Mouse (Mus musculus) spleen, adult 2 months (tissue): ENCODE measurements at regions not wholly inside any gene's neighbourhood (a gene's known extent, or its start where the extent isn't known, plus 50 kb on each side); places are given as distances from the start of the nearest gene placed in this dataset.

ENCODE experiments used
- DNase-seq, 2 experiments: peaks; one replicate each; pipeline versions ENCODE4 v3.0.0 to v3.0.0-alpha.2; 2012 to 2021; ENCODE audit warnings: low spot score in 2 of 2, low read depth in 1 of 2
- H3K27ac ChIP-seq: fragments of 200-500 bp; 2 replicates; pipeline ENCODE4 v1.5.1; 2012; ENCODE audit warnings: low read length, inconsistent platforms; ENCODE audit not compliant: insufficient read depth
- H3K27me3 ChIP-seq: fragments of 200-500 bp; 2 replicates; pipeline ENCODE4 v1.6.1; 2012; ENCODE audit warnings: mild to moderate bottlenecking, moderate library complexity, low read length, inconsistent platforms; ENCODE audit not compliant: control insufficient read depth, insufficient read depth
- H3K36me3 ChIP-seq: fragments of 200-500 bp; 2 replicates; pipeline ENCODE4 v1.6.1; 2012; ENCODE audit warnings: mild to moderate bottlenecking, low read length, inconsistent platforms; ENCODE audit not compliant: control insufficient read depth, insufficient read depth
- H3K4me1 ChIP-seq: fragments of 200-500 bp; 2 replicates; pipeline ENCODE4 v1.6.1; 2011; ENCODE audit warnings: inconsistent platforms; ENCODE audit not compliant: control insufficient read depth, insufficient read depth, insufficient read length
- H3K4me3 ChIP-seq: fragments of 200-500 bp; 2 replicates; pipeline ENCODE4 v1.5.1; 2011; ENCODE audit warnings: mild to moderate bottlenecking, inconsistent platforms; ENCODE audit not compliant: insufficient read depth, insufficient read length; ENCODE audit errors: extremely low read depth
- CTCF ChIP-seq: fragments of 200-500 bp; IDR thresholded peaks from 2 replicates; pipeline ENCODE4 v1.5.1; 2011; ENCODE audit warnings: mild to moderate bottlenecking, inconsistent platforms; ENCODE audit not compliant: insufficient read depth, insufficient read length, insufficient replicate concordance; ENCODE audit errors: extremely low read depth
- POLR2A ChIP-seq: fragments of 200-500 bp; IDR thresholded peaks from 2 replicates; pipeline ENCODE4 v1.6.1; 2011; ENCODE audit warnings: low read depth, low read length, inconsistent platforms
- WGBS: fragments of 180-500 bp; shearing (Covaris S2); methylation state at CpG from one replicate; pipeline ENCODE4 v1.1.7; 2018; 5-methylcytosine and 5-hydroxymethylcytosine counted together

DNA sequence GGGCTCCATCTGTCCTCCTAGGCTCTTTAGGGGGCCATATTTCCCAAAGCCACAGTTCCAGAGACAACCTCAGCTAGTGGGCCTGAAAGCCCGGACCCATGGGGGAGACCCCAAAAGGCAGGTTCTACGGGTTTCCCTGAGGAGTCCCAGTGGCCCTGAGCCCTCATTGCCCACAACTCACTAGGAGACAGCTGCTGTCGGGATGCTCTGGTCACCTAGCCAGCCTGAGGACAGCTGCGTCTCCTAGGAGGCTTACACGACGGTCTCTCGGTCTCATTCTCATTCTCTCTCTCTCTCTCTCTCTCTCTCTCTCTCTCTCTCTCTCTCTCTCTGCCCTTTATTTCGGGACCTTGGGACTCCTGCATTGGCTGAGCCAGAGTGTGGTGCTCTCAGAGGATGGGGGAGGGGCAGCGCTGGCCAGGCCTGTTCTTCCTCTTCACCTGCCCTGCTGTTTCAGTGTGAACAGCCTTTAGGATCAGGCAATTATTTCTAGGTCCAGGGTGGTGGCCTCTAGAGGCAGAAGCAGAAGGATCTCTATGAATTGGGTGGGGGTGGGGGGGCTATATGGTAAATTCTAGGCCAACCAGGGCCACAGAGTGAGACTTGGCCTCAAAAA lies 66.1 kb upstream of the Gm11733 start:
- Histone ChIP-seq H3K4me3 (no peak overlapping the region), H3K27me3 (peaks cover 8% of the 10 kb centered on the region; the same call in 1 of the 2 replicates), H3K4me1 (peaks cover 6% of the 10 kb centered on the region; the same call in 1 of the 2 replicates), H3K27ac (no peak overlapping the region), H3K36me3 (no peaks in the 10 kb centered on the region)
- no peak for TF ChIP-seq CTCF
- TF ChIP-seq POLR2A, result no peak
- 79% methylated on average over 9 of the region's 9 CpGs for WGBS
- DNase-seq, result no peak

DNA sequence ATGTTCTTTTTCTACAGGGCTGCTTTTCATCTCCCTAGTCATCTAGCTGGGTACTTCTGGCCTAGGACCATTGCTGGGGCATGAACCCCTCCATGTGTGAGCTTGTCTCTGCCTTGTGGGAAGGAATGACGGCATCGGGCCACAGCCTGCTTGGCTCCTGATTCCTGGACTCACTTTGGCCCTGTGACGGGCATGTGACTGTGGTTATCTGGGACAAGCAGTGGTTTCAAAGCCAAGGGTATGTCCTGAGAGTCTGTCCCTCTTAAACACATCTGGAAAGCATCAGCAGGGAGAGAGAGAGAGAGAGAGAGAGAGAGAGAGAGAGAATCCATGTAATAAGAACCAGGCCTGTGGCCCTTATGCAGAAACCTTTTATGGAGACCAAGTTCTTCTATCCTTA lies 65.2 kb upstream of the Gm11733 start:
- no peak for TF ChIP-seq POLR2A
- TF ChIP-seq CTCF, result no peak
- no peak overlapping the region for H3K27ac ChIP-seq
- H3K36me3 ChIP-seq, result no peaks in the 10 kb centered on the region
- peaks cover 4% of the 10 kb centered on the region; the same call in 1 of the 2 replicates for H3K4me1 ChIP-seq
- no peak for DNase-seq
- 93% methylated on average over 3 of the region's 3 CpGs for WGBS
- no peak overlapping the region for H3K4me3 ChIP-seq
- peaks cover 8% of the 10 kb centered on the region; the same call in 1 of the 2 replicates for H3K27me3 ChIP-seq

DNA sequence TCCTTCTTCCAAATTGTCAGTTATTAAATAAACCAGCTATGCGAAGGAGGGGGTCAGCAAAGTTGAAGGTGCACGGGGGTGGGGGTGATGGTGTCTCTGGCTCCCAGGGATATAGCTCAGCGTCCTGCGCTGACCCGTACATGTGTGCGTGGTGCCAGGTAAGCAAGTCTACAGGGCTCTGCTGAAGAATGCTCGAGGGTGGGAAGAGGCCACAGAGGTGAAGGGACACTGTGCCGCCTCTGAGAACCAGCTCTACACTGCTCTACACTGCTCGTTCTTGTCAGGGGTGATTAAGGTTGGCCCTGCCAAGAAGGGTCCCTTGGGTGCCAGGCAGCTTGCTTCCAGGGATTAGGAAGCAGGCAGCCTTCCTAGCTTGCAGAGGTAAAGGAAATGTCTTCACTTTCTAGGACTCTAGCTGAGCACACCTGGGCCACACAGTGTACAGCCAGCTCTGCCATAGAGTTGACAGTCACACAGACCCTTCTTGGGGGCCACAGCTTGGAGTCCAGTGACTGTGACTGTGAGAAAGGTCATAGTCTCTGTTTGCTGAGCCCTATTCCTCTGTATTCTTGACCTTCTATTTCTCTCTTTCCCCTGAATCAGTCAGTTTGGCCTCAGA lies 64.7 kb upstream of the Gm11733 start:
- Histone ChIP-seq H3K27ac (no peak overlapping the region), H3K27me3 (peaks cover 8% of the 10 kb centered on the region; the same call in 1 of the 2 replicates), H3K36me3 (no peaks in the 10 kb centered on the region), H3K4me1 (peaks cover 4% of the 10 kb centered on the region; the same call in 1 of the 2 replicates), H3K4me3 (no peak overlapping the region)
- 86% methylated on average over 9 of the region's 9 CpGs for WGBS
- no peak for DNase-seq
- TF ChIP-seq POLR2A (no peak), CTCF (no peak)

DNA sequence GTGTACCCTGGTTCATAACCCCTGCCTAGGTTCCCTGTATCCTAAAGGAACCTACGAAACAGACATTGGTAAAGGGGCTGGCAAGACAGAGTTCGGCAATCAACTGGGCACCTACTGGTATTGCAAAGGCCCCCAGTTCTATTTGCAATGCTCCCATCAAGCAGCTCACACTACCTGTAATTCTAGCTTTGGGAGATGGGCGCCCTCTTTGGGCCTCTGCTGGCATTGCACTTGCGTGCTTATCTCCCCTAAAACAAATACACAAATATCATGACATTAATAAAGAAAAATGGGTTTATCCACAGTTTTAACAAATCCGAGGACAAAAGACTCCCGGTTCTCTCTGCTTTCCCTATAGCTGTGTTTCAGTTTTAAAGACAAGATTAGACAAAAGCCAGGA lies 61.5 kb upstream of the Gm11733 start:
- 84% methylated on average over 6 of the region's 6 CpGs for WGBS
- no peaks in the 10 kb centered on the region for H3K27me3 ChIP-seq

DNA sequence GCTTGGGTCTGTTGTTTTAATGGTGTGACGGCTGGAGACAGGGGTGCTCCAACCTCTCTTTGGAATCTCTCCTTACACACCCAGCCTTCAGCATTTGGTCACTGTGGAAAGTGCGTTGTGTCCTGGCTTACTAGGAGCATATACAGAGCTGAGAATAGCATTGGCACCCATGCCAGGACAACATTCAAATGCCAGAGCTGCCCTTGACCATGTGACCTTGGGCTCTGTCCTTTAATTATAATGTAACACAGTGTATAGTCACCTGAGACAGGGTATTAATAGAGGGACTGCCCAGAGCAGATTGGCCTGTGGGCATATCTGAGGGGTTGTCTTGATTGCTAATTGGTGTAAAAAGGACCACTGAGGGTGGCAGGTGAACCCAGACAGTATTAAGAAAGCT lies 60.7 kb upstream of the Gm11733 start:
- no peak overlapping the region for H3K27ac ChIP-seq
- DNase-seq, result no peak
- H3K36me3 ChIP-seq, result no peaks in the 10 kb centered on the region
- H3K27me3 ChIP-seq, result no peaks in the 10 kb centered on the region
- no peak for TF ChIP-seq POLR2A
- no peak for TF ChIP-seq CTCF
- no peaks in the 10 kb centered on the region; the same call in 1 of the 2 replicates for H3K4me1 ChIP-seq
- WGBS, result 90% methylated on average over 2 of the region's 2 CpGs
- H3K4me3 ChIP-seq, result no peak overlapping the region

More for the DNA sequence above, 61.5 kb upstream of the Gm11733 start:
- no peak for DNase-seq
- no peaks in the 10 kb centered on the region for H3K36me3 ChIP-seq
- no peak overlapping the region for H3K4me3 ChIP-seq
- no peaks in the 10 kb centered on the region; the same call in 1 of the 2 replicates for H3K4me1 ChIP-seq
- TF ChIP-seq CTCF (no peak), POLR2A (no peak)
- no peak overlapping the region for H3K27ac ChIP-seq

DNA sequence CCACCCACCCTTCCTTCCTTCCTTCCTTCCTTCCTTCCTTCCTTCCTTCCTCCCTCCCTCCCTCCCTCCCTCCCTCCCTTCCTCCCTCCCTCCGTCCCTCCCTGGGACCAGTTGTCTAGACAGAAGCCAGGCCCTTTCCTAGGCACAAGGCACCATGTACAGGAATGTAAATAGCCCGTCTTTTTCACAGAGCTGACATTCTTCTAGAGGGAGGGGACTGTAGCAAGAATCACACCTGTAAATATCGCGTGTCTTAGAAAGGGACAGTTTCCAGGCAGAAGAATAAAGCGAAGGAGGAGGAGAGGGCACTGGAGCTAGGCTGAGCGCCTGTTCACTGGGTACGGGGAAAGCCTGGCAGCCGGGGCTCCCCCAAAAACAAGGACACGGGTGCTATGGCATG lies 58.7 kb upstream of the Gm11733 start:
- no peak for DNase-seq
- no peak overlapping the region for H3K4me3 ChIP-seq
- no peak overlapping the region for H3K27ac ChIP-seq
- H3K27me3 ChIP-seq, result no peaks in the 10 kb centered on the region
- WGBS, result 64% methylated on average over 9 of the region's 9 CpGs
- TF ChIP-seq CTCF, result no peak
- TF ChIP-seq POLR2A, result no peak
- no peaks in the 10 kb centered on the region for H3K36me3 ChIP-seq
- H3K4me1 ChIP-seq, result no peaks in the 10 kb centered on the region; the same call in 1 of the 2 replicates

DNA sequence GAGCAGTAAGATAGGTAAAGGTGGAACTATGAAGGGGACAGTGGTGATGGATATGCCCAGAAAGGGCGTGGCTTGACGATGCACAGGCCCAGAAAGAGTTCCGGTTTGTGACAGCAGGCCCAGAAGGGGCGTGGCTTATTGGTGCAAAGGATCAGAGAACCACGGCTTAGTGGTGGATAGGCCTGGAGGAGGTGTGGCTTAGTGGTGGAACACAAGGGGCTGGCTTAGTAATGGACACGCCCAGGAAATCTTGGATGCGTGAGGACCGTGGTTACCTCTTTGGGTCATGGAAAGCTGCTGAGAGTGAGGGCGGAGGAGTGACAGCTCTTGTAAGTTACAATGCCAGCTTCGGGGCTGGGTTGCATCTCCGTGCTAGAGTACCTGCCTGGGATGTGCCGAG lies 58.2 kb upstream of the Gm11733 start:
- no peak for DNase-seq
- Histone ChIP-seq H3K27me3 (no peaks in the 10 kb centered on the region), H3K36me3 (no peaks in the 10 kb centered on the region), H3K4me3 (no peak overlapping the region), H3K4me1 (no peaks in the 10 kb centered on the region; the same call in 1 of the 2 replicates), H3K27ac (no peak overlapping the region)
- TF ChIP-seq POLR2A, result no peak
- no peak for TF ChIP-seq CTCF
- 35% methylated on average over 12 of the region's 12 CpGs for WGBS
